Mouse (Mus musculus) liver, embryonic 15.5 days (tissue): ENCODE data around the gene Pnpla2. TPM values are rescaled to one million over a fixed set of nuclear protein-coding genes. Genes with fewer than 3 reads are reported as not detected.

ENCODE experiments used
- ATAC-seq: fragments of 200-750 bp; cut with Nextera tagmentation; 2 replicates; pipeline ENCODE4 v1.8.0; 2017; ENCODE audit warnings: moderate number of reproducible peaks, mild to moderate bottlenecking, moderate library complexity; ENCODE audit not compliant: insufficient read depth
- H3K27ac ChIP-seq: fragments of 300-500 bp; sonication (generic); replicated peaks from 2 replicates; pipeline ENCODE4 v1.5.1; 2015; ENCODE audit warnings: mild to moderate bottlenecking, inconsistent platforms
- H3K27me3 ChIP-seq: fragments of 300-500 bp; sonication (generic); 2 replicates; pipeline ENCODE4 v1.6.1; 2015; ENCODE audit warnings: mild to moderate bottlenecking, inconsistent platforms
- H3K36me3 ChIP-seq: fragments of 300-500 bp; sonication (generic); replicated peaks from 2 replicates; pipeline ENCODE4 v1.6.1; 2015; ENCODE audit warnings: moderate library complexity, mild to moderate bottlenecking, inconsistent platforms
- H3K4me1 ChIP-seq: fragments of 300-500 bp; sonication (generic); replicated peaks from 2 replicates; pipeline ENCODE4 v1.6.1; 2015; ENCODE audit warnings: inconsistent platforms
- H3K4me2 ChIP-seq: fragments of 300-500 bp; sonication (generic); 2 replicates; pipeline ENCODE4 v1.6.1; 2015; ENCODE audit warnings: moderate library complexity, mild to moderate bottlenecking, inconsistent platforms
- H3K4me3 ChIP-seq: fragments of 300-500 bp; sonication (generic); replicated peaks from 2 replicates; pipeline ENCODE4 v1.5.1; 2015; ENCODE audit warnings: mild to moderate bottlenecking, inconsistent platforms
- H3K9ac ChIP-seq: fragments of 300-500 bp; sonication (generic); 2 replicates; pipeline ENCODE4 v1.6.1; 2015; ENCODE audit warnings: moderate library complexity, mild to moderate bottlenecking, inconsistent platforms
- H3K9me3 ChIP-seq: fragments of 300-500 bp; sonication (generic); replicated peaks from 2 replicates; pipeline ENCODE4 v1.6.1; 2016; ENCODE audit warnings: inconsistent platforms
- WGBS: fragments of 180-500 bp; shearing (Covaris S2); methylation state at CpG from one replicate; pipeline ENCODE4 v1.1.7; 2015; ENCODE audit warnings: mixed read lengths; ENCODE audit not compliant: insufficient replicate concordance; 5-methylcytosine and 5-hydroxymethylcytosine counted together
- polyA plus RNA-seq: library from polyadenylated mRNA; unstranded; fragments of >200 nt; fragmentation: Nextera tagmentation; extraction: Ambion mirVana; gene quantifications from 2 replicates; pipeline ENCODE4 v1.2.1, GENCODE M21; 2015

The Pnpla2 gene
- polyA plus RNA-seq, 1 experiment from 2014 or later, result 15.3 TPM

- Histone ChIP-seq H3K4me1 (peaks cover 9% of the 10 kb centered on the region), H3K4me2 (no peak overlapping the region), H3K27ac (no peak overlapping the region), H3K9ac (no peak overlapping the region), H3K27me3 (peaks cover 21% of the 10 kb centered on the region), H3K9me3 (no peaks in the 10 kb centered on the region), H3K36me3 (peaks cover 6% of the 10 kb centered on the region; the same call in 1 of the 2 replicates), H3K4me3 (no peak overlapping the region)
- no peak for ATAC-seq
- 77% methylated on average over 7 of the region's 7 CpGs for WGBS
These were observed 32.1 kb downstream of the Pnpla2 start for GRCm38 (mm10) chr7:141487141-141487540.

GRCm38 (mm10) chr7:141491151-141491550, 36.2 kb downstream of the Pnpla2 start:
- H3K9ac ChIP-seq, result no peak overlapping the region
- no peaks in the 10 kb centered on the region for H3K27me3 ChIP-seq

GRCm38 (mm10) chr7:141492738-141493137, 37.7 kb downstream of the Pnpla2 start:
- no peak overlapping the region for H3K4me2 ChIP-seq
- no peak overlapping the region for H3K27ac ChIP-seq
- H3K4me1 ChIP-seq, result no peaks in the 10 kb centered on the region; the same call in 1 of the 2 replicates
- no peaks in the 10 kb centered on the region for H3K27me3 ChIP-seq
- H3K9ac ChIP-seq, result no peak overlapping the region
- H3K9me3 ChIP-seq, result no peaks in the 10 kb centered on the region
- ATAC-seq, result no peak
- 83% methylated on average over 5 of the region's 5 CpGs for WGBS
- H3K36me3 ChIP-seq, result peaks cover 36% of the 10 kb centered on the region
- H3K4me3 ChIP-seq, result no peak overlapping the region

More at GRCm38 (mm10) chr7:141491151-141491550, 36.2 kb downstream of the Pnpla2 start:
- H3K9me3 ChIP-seq, result no peaks in the 10 kb centered on the region
- H3K27ac ChIP-seq, result no peak overlapping the region
- H3K4me1 ChIP-seq, result peaks cover 3% of the 10 kb centered on the region; the same call in 1 of the 2 replicates
- 29% methylated on average over 2 of the region's 2 CpGs for WGBS
- no peak overlapping the region for H3K4me3 ChIP-seq
- H3K36me3 ChIP-seq, result peaks cover 31% of the 10 kb centered on the region
- H3K4me2 ChIP-seq, result no peak overlapping the region
- ATAC-seq, result peak; percentile 53

- Histone ChIP-seq H3K36me3 (peaks cover 36% of the 10 kb centered on the region), H3K4me3 (no peak overlapping the region), H3K4me2 (no peak overlapping the region), H3K27me3 (no peaks in the 10 kb centered on the region), H3K9me3 (no peaks in the 10 kb centered on the region), H3K4me1 (no peaks in the 10 kb centered on the region; the same call in 1 of the 2 replicates), H3K9ac (no peak overlapping the region), H3K27ac (no peak overlapping the region)
- no peak for ATAC-seq
- WGBS, result 66% methylated on average over 1 of the region's 1 CpGs
These were observed 38.7 kb downstream of the Pnpla2 start for GRCm38 (mm10) chr7:141493729-141494128.

- H3K4me1 ChIP-seq, result no peaks in the 10 kb centered on the region; the same call in 1 of the 2 replicates
- H3K36me3 ChIP-seq, result peaks cover 43% of the 10 kb centered on the region
- no peak overlapping the region for H3K4me2 ChIP-seq
- no peak overlapping the region for H3K9ac ChIP-seq
- no peak for ATAC-seq
- no peaks in the 10 kb centered on the region for H3K9me3 ChIP-seq
- H3K4me3 ChIP-seq, result no peak overlapping the region
- no peak overlapping the region for H3K27ac ChIP-seq
- 68% methylated on average over 2 of the region's 2 CpGs for WGBS
- H3K27me3 ChIP-seq, result no peaks in the 10 kb centered on the region
These were observed 40.4 kb downstream of the Pnpla2 start for GRCm38 (mm10) chr7:141495379-141495778.

GRCm38 (mm10) chr7:141495940-141496339, 40.9 kb downstream of the Pnpla2 start:
- ATAC-seq, result no peak
- H3K4me1 ChIP-seq, result no peaks in the 10 kb centered on the region; the same call in 1 of the 2 replicates
- H3K9me3 ChIP-seq, result no peaks in the 10 kb centered on the region
- H3K4me3 ChIP-seq, result no peak overlapping the region
- H3K9ac ChIP-seq, result no peak overlapping the region
- H3K27ac ChIP-seq, result no peak overlapping the region
- peaks cover 43% of the 10 kb centered on the region for H3K36me3 ChIP-seq
- no peaks in the 10 kb centered on the region for H3K27me3 ChIP-seq
- WGBS, result 73% methylated on average over 4 of the region's 4 CpGs
- H3K4me2 ChIP-seq, result no peak overlapping the region

- H3K4me3 ChIP-seq, result no peak overlapping the region
- WGBS, result 69% methylated on average over 3 of the region's 3 CpGs
- no peaks in the 10 kb centered on the region for H3K27me3 ChIP-seq
- ATAC-seq, result no peak
- no peak overlapping the region for H3K9ac ChIP-seq
- H3K27ac ChIP-seq, result no peak overlapping the region
- H3K36me3 ChIP-seq, result peaks cover 32% of the 10 kb centered on the region
- H3K4me1 ChIP-seq, result peaks cover 8% of the 10 kb centered on the region
- no peaks in the 10 kb centered on the region for H3K9me3 ChIP-seq
- H3K4me2 ChIP-seq, result no peak overlapping the region
These were observed 42.6 kb downstream of the Pnpla2 start for GRCm38 (mm10) chr7:141497600-141497999.

- H3K36me3 ChIP-seq, result peaks cover 19% of the 10 kb centered on the region; the same call in 1 of the 2 replicates
- no peaks in the 10 kb centered on the region for H3K27me3 ChIP-seq
- ATAC-seq, result no peak
- H3K4me2 ChIP-seq, result no peak overlapping the region
- H3K27ac ChIP-seq, result peak overlapping the region; percentile 8; the same call in 1 of the 2 replicates
- H3K9me3 ChIP-seq, result no peaks in the 10 kb centered on the region
- no peak overlapping the region for H3K9ac ChIP-seq
- no peak overlapping the region for H3K4me3 ChIP-seq
- WGBS, result 73% methylated on average over 7 of the region's 7 CpGs
- peaks cover 30% of the 10 kb centered on the region for H3K4me1 ChIP-seq
These were observed 47.0 kb downstream of the Pnpla2 start for GRCm38 (mm10) chr7:141501820-141502555.

GRCm38 (mm10) chr7:141502556-141502905, 47.5 kb downstream of the Pnpla2 start:
- Histone ChIP-seq H3K4me2 (no peak overlapping the region), H3K9me3 (no peaks in the 10 kb centered on the region), H3K4me1 (peaks cover 35% of the 10 kb centered on the region), H3K27ac (peak overlapping the region; percentile 8; the same call in 1 of the 2 replicates), H3K27me3 (no peaks in the 10 kb centered on the region), H3K36me3 (peaks cover 16% of the 10 kb centered on the region; the same call in 1 of the 2 replicates), H3K4me3 (no peak overlapping the region), H3K9ac (no peak overlapping the region)
- ATAC-seq, result no peak
- 88% methylated on average over 5 of the region's 5 CpGs for WGBS

GRCm38 (mm10) chr7:141506278-141506677, 51.3 kb downstream of the Pnpla2 start:
- peak overlapping the region; percentile 90 for H3K27ac ChIP-seq
- WGBS, result 46% methylated on average over 2 of the region's 2 CpGs
- peak overlapping the region; percentile 73 for H3K4me3 ChIP-seq
- H3K9me3 ChIP-seq, result no peaks in the 10 kb centered on the region
- H3K4me1 ChIP-seq, result peaks cover 70% of the 10 kb centered on the region
- H3K36me3 ChIP-seq, result peaks cover 40% of the 10 kb centered on the region
- no peaks in the 10 kb centered on the region for H3K27me3 ChIP-seq
- H3K4me2 ChIP-seq, result peak overlapping the region; percentile 77
- peak overlapping the region; percentile 77 for H3K9ac ChIP-seq
- peak; percentile 70 for ATAC-seq

- H3K36me3 ChIP-seq, result peaks cover 56% of the 10 kb centered on the region
- peak; percentile 78 for ATAC-seq
- H3K4me2 ChIP-seq, result peak overlapping the region; percentile 77
- H3K9ac ChIP-seq, result peak overlapping the region; percentile 77
- H3K4me1 ChIP-seq, result peaks cover 58% of the 10 kb centered on the region
- H3K27me3 ChIP-seq, result no peaks in the 10 kb centered on the region
- H3K4me3 ChIP-seq, result peak overlapping the region; percentile 73
- H3K9me3 ChIP-seq, result no peaks in the 10 kb centered on the region
- peak overlapping the region; percentile 90 for H3K27ac ChIP-seq
These were observed 53.2 kb downstream of the Pnpla2 start for GRCm38 (mm10) chr7:141508160-141508559.
